Mouse (Mus musculus) hindbrain, embryonic 13.5 days (tissue): ENCODE data around the gene Dmrt1. TPM values are rescaled to one million over a fixed set of nuclear protein-coding genes. Genes with fewer than 3 reads are reported as not detected.

Experiments used
- ATAC-seq: fragments of 200-750 bp; cut with Nextera tagmentation; 2 replicates; pipeline ENCODE4 v1.8.0; 2017; ENCODE audit warnings: moderate TSS enrichment; ENCODE audit not compliant: low FRiP score
- H3K27ac ChIP-seq: fragments of 300-500 bp; sonication (generic); 2 replicates; pipeline ENCODE4 v1.5.1; 2015; ENCODE audit warnings: inconsistent platforms, mild to moderate bottlenecking, moderate library complexity
- H3K27me3 ChIP-seq: fragments of 300-500 bp; sonication (generic); 2 replicates; pipeline ENCODE4 v1.6.1; 2015; ENCODE audit warnings: mild to moderate bottlenecking, inconsistent platforms
- H3K36me3 ChIP-seq: fragments of 300-500 bp; sonication (generic); 2 replicates; pipeline ENCODE4 v1.6.1; 2015; ENCODE audit warnings: mild to moderate bottlenecking, inconsistent platforms
- H3K4me1 ChIP-seq: fragments of 300-500 bp; sonication (generic); replicated peaks from 2 replicates; pipeline ENCODE4 v1.6.1; 2015; ENCODE audit warnings: inconsistent platforms
- H3K4me2 ChIP-seq: fragments of 300-500 bp; sonication (generic); 2 replicates; pipeline ENCODE4 v1.6.1; 2015; ENCODE audit warnings: inconsistent platforms, mild to moderate bottlenecking, moderate library complexity
- H3K4me3 ChIP-seq: fragments of 300-500 bp; sonication (generic); 2 replicates; pipeline ENCODE4 v1.5.1; 2015; ENCODE audit warnings: mild to moderate bottlenecking, inconsistent platforms
- H3K9ac ChIP-seq: fragments of 300-500 bp; sonication (generic); 2 replicates; pipeline ENCODE4 v1.6.1; 2015; ENCODE audit warnings: mild to moderate bottlenecking, inconsistent platforms
- H3K9me3 ChIP-seq: fragments of 300-500 bp; sonication (generic); 2 replicates; pipeline ENCODE4 v1.6.1; 2016; ENCODE audit warnings: inconsistent platforms
- WGBS: fragments of 180-500 bp; shearing (Covaris S2); methylation state at CpG from one replicate; pipeline ENCODE4 v1.1.7; 2015; 5-methylcytosine and 5-hydroxymethylcytosine counted together
- polyA plus RNA-seq: library from polyadenylated mRNA; unstranded; fragments of >200 nt; fragmentation: Nextera tagmentation; extraction: Ambion mirVana; gene quantifications from 2 replicates; pipeline ENCODE4 v1.2.1, GENCODE M21; 2015

The Dmrt1 gene
- polyA plus RNA-seq, 1 experiment from 2014 or later: not detected

DNA sequence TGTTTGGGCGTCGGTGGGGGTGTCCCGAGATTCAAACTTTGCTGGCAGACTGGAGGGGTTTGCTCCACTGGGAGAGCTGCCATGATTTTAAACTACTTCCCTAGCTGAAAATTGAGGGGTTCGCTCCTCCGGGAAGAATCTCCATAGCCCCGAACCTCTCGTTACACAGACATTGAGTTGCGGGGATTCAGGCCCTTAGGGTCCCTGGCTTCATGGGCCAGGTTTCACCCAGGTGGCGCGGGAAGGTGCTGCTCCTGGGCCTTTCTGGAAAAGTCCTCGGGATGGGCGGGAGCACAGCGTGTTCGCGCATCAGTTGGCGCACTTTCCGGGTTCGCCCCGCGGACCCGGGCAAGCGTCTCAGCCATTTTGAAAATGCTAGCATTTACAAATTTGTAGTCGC, 1.2 kb downstream of the Dmrt1 start:
- Histone ChIP-seq H3K27ac (no peak overlapping the region), H3K4me3 (peak overlapping the region; percentile 31; the same call in 1 of the 2 replicates), H3K4me1 (peaks cover 18% of the 10 kb centered on the region), H3K9me3 (no peaks in the 10 kb centered on the region), H3K36me3 (no peaks in the 10 kb centered on the region), H3K9ac (no peak overlapping the region), H3K27me3 (peaks cover 79% of the 10 kb centered on the region), H3K4me2 (peak overlapping the region; percentile 46)
- ATAC-seq: 0 out of 2 replicates have a peak, but pooled peaks have one; percentile 32
- 4% methylated on average over 23 of the region's 23 CpGs for WGBS

DNA sequence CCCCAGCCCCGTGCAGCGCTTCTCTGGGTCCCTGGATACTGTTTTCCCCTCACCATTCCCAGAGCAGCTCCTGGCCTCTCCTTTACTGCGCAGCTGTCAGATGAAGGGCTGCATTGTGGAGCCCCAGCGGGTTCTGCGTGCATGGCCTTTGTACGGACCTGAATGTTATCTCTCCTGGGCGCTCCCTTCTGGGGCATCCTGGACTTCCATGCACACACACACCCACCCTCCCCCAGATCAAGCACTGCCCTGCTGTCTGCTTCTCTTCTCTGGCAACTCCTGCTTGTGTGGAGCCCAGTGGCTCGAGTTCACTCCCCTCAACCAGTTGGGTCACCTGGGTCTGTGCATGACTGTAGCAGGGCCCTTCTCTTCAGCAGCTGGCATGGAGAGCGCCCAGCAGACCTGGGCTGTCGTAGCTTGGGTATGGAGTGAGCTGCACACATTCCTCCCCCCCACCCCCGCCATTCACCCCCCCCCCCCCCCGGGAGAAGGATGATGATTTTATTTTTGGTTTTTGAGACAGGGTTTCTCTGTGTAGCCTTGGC, 9.6 kb downstream of the Dmrt1 start:
- no peaks in the 10 kb centered on the region for H3K9me3 ChIP-seq
- H3K4me2 ChIP-seq: no peak overlapping the region
- no peaks in the 10 kb centered on the region for H3K36me3 ChIP-seq
- H3K27me3 ChIP-seq: peaks cover 26% of the 10 kb centered on the region
- WGBS: 27% methylated on average over 11 of the region's 12 CpGs
- no peak overlapping the region for H3K27ac ChIP-seq
- no peak overlapping the region for H3K9ac ChIP-seq
- H3K4me1 ChIP-seq: no peaks in the 10 kb centered on the region
- H3K4me3 ChIP-seq: no peak overlapping the region
- ATAC-seq: no peak

DNA sequence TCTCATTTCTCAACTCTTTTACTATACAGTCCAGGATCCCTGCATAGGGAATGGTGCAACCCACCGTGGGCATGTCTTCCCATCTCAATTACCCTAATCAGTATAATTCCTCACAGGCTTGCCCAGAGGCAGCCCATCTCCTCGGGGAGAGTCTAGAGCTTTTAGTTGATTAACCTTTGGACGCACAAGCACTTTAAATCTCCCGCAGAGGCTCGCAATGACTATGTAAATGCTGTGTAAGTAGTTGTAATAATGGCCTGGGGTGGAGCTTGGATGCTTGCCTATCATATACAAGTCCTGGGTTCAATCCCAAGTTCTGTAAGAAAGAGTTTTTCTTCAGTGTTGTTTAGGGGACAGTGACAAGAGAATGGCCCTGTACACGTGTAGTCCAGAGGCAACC, 18.7 kb downstream of the Dmrt1 start:
- 72% methylated on average over 6 of the region's 6 CpGs for WGBS

DNA sequence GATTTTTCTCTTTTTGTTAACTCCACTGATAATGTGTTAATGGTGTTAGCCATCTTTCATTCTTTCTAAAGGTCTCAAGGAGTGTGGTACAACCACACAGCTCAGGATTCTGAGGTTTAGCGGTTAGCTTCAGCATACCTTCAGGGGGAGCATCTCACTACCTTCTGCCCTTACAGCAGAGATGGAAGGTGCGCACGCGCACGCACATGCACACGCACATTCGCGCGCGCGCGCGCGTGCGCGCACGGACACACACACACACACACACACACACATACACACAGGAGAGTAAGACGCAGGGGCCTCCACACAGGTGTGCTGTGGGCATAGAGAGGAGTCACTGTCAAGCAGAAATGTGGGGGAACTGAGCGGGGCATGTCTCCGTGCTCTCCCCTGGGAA, 20.3 kb downstream of the Dmrt1 start:
- no peak overlapping the region for H3K27ac ChIP-seq
- no peak overlapping the region for H3K4me2 ChIP-seq
- no peaks in the 10 kb centered on the region for H3K27me3 ChIP-seq
- no peak overlapping the region for H3K9ac ChIP-seq
- H3K4me3 ChIP-seq: no peak overlapping the region
- no peaks in the 10 kb centered on the region for H3K9me3 ChIP-seq
- no peaks in the 10 kb centered on the region for H3K4me1 ChIP-seq
- 97% methylated on average over 20 of the region's 20 CpGs for WGBS
- no peak for ATAC-seq
- H3K36me3 ChIP-seq: no peaks in the 10 kb centered on the region

More for the DNA sequence above, 18.7 kb downstream of the Dmrt1 start:
- no peak overlapping the region for H3K27ac ChIP-seq
- H3K9me3 ChIP-seq: no peaks in the 10 kb centered on the region
- H3K4me3 ChIP-seq: no peak overlapping the region
- no peaks in the 10 kb centered on the region for H3K36me3 ChIP-seq
- no peaks in the 10 kb centered on the region for H3K4me1 ChIP-seq
- no peak overlapping the region for H3K4me2 ChIP-seq
- no peaks in the 10 kb centered on the region for H3K27me3 ChIP-seq
- H3K9ac ChIP-seq: no peak overlapping the region
- no peak for ATAC-seq

DNA sequence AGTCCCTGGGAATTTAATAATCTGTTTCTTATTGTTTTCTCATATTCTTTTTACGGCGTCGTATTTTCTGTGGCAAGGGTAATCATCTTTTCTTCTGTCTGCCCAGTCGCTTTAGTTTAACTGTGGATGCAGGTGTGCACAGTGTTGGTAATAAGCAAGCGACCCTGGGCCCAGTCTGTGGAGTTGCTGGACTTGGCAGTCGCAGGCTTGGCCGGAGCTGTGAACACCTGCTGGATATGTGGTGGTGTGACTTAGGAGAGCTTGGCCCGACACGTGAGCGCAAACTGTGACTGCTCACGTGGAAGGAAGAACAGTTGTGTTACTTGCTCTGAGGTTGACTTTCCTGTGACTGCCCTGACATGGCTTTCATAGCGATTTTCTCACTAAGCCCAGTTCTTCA, 24.3 kb downstream of the Dmrt1 start:
- no peak for ATAC-seq
- no peak overlapping the region for H3K4me2 ChIP-seq
- no peaks in the 10 kb centered on the region for H3K36me3 ChIP-seq
- 86% methylated on average over 12 of the region's 12 CpGs for WGBS
- no peak overlapping the region for H3K27ac ChIP-seq
- no peaks in the 10 kb centered on the region for H3K27me3 ChIP-seq
- H3K9ac ChIP-seq: no peak overlapping the region
- H3K4me1 ChIP-seq: no peaks in the 10 kb centered on the region
- H3K4me3 ChIP-seq: no peak overlapping the region
- peaks cover 11% of the 10 kb centered on the region for H3K9me3 ChIP-seq

DNA sequence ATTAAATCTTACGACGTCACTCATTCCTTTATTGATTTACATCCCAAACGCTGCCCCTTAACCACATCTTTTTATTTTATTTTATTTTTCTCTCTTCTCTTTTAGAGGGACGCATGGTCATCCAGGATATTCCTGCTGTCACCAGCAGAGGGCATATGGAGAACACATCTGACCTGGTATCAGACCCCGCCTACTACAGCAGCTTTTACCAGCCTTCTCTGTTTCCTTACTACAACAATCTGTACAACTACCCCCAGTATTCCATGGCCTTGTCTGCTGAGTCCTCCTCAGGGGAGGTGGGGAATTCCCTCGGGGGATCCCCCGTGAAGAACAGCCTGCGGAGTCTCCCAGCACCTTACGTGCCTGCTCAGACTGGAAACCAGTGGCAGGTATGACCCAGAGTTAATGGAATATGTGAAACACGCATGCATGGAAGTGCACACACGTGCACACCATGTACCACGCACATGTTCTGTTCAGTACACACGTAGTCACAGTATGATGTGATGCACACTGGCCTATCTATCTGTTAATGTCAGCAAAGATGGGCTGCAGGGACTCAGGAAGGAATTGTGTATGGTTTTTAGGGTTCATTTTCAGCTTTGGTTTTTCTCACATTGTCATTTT, 40.4 kb downstream of the Dmrt1 start:
- Histone ChIP-seq H3K9me3 (no peaks in the 10 kb centered on the region), H3K27me3 (peaks cover 6% of the 10 kb centered on the region; the same call in 1 of the 2 replicates), H3K27ac (no peak overlapping the region), H3K36me3 (no peaks in the 10 kb centered on the region), H3K9ac (no peak overlapping the region), H3K4me1 (no peaks in the 10 kb centered on the region), H3K4me3 (no peak overlapping the region), H3K4me2 (no peak overlapping the region)
- 37% methylated on average over 13 of the region's 13 CpGs for WGBS
- ATAC-seq: peak; percentile 83

DNA sequence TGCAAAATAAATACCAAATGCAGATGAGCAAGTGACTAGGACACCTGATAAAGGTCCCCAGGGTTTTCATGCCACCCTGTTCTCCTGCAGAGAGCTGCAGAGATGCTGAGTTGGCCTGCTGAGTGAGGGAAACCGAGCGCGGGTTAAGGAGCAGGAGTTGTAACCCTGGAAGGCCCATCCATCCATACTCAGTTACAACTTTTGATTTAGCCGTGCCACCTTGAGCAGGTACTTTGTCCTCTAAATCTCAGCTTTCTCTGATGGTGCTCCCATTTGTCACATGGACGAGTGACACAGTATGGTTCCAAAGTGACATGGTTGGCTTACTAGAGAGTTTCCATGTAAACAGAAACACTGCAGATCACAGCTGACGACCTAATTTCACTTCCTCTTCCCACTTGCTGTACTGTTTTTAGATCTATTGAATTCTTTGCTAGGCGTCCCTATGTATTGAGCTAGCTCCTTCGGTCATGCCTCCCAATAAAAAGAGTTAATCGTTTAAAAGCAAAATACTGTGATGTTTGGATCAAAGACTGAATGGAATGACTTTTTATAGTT, 41.7 kb downstream of the Dmrt1 start:
- Histone ChIP-seq H3K9me3 (no peaks in the 10 kb centered on the region), H3K9ac (no peak overlapping the region), H3K4me1 (no peaks in the 10 kb centered on the region), H3K36me3 (no peaks in the 10 kb centered on the region), H3K4me2 (no peak overlapping the region), H3K4me3 (no peak overlapping the region), H3K27ac (no peak overlapping the region), H3K27me3 (peaks cover 6% of the 10 kb centered on the region; the same call in 1 of the 2 replicates)
- ATAC-seq: no peak
- WGBS: 77% methylated on average over 9 of the region's 9 CpGs

DNA sequence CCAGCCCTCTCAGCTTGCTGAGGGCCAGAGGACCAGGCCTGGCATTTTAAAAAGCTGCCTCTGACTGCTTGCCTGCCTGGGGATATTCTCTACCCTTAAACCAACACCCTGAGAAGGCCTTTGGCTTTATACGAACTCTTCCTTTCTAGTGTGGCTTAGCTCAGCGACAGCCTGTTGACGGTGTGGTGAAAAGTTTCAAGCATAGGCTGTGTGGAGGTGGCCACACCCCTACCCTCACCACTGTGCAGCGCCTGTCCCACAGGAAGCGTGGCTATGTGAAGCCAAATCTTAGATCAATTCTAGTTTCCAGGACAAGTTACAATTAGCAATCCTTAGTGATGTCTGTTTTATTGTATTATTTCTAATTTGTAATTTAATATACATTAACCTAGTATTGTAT, 44.9 kb downstream of the Dmrt1 start:
- no peaks in the 10 kb centered on the region for H3K27me3 ChIP-seq
- ATAC-seq: no peak
- no peak overlapping the region for H3K4me2 ChIP-seq
- H3K9ac ChIP-seq: no peak overlapping the region
- WGBS: 84% methylated on average over 5 of the region's 5 CpGs
- no peak overlapping the region for H3K4me3 ChIP-seq
- no peaks in the 10 kb centered on the region for H3K36me3 ChIP-seq
- H3K27ac ChIP-seq: no peak overlapping the region
- no peaks in the 10 kb centered on the region for H3K9me3 ChIP-seq
- no peaks in the 10 kb centered on the region for H3K4me1 ChIP-seq

DNA sequence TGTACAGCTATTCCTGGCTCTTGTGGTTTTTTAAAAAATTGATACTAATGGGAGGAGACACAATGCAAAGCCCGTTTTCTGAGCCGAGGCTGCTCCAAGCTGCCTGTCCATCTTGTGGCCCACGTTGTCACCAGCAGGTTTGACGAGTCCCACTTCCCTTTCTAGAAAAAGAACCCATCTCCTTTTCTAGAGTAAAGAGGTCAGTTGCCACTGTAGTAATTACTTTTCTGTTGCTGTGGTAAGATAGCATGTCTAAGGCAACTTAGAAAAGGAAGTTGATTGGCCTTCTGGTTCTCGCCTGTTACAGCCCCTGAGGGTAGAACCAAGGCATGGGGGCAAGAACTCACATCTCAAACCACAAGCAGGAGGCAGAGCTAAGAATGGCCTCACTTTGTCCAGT, 45.6 kb downstream of the Dmrt1 start:
- no peak overlapping the region for H3K4me2 ChIP-seq
- no peak overlapping the region for H3K9ac ChIP-seq
- no peaks in the 10 kb centered on the region for H3K36me3 ChIP-seq
- no peaks in the 10 kb centered on the region for H3K27me3 ChIP-seq
- H3K4me3 ChIP-seq: no peak overlapping the region
- no peaks in the 10 kb centered on the region for H3K4me1 ChIP-seq
- ATAC-seq: no peak
- WGBS: 84% methylated on average over 5 of the region's 5 CpGs
- no peaks in the 10 kb centered on the region for H3K9me3 ChIP-seq
- no peak overlapping the region for H3K27ac ChIP-seq

DNA sequence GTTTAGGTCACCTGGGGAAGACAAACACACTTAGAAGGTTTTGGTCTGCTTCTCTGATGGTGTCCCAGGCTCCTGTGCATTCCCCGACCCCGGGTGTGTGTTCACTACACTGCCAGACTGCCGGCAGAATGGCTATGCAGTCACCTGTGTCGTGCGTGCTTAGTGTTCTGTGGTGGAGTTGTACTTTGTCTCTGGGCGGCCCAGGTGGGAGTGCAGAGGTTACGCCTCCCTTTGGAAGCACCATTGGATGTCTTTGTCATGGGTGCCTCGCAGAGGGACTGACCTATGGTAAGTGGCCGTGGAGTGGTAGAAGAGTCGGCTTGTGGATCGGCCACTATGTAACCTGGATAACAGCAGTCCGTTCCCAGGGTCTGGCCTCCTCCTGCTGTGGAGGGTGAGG, 59.0 kb downstream of the Dmrt1 start:
- H3K4me2 ChIP-seq: no peak overlapping the region
- H3K27me3 ChIP-seq: peaks cover 20% of the 10 kb centered on the region
- no peak overlapping the region for H3K27ac ChIP-seq
- H3K36me3 ChIP-seq: no peaks in the 10 kb centered on the region
- 79% methylated on average over 12 of the region's 12 CpGs for WGBS
- H3K9me3 ChIP-seq: 0 out of 2 replicates have a peak, but pooled peaks cover 4% of the 10 kb centered on the region
- H3K4me3 ChIP-seq: no peak overlapping the region
- no peak overlapping the region for H3K9ac ChIP-seq
- H3K4me1 ChIP-seq: no peaks in the 10 kb centered on the region
- no peak for ATAC-seq

DNA sequence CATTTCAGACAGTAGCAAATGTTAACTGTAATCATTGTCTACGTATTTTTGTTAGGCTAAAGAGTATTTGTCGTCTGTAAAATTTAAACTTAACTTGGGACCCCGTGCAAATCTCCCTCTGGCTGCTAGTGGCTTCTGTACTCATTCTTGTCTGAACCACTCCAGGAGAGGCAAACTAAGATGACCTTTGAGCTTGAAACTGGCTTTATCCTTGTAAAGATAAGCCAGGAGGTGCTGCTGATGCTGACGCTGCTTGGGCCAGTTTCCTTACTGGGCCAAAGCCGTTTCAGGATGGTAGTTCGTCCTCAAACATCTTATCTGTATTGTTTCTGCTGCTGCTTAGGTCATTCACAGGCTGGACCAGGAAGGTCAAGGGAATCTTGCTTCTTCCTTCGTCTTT, 64.4 kb downstream of the Dmrt1 start:
- H3K9ac ChIP-seq: no peak overlapping the region
- H3K27me3 ChIP-seq: peaks cover 61% of the 10 kb centered on the region
- H3K9me3 ChIP-seq: no peaks in the 10 kb centered on the region
- H3K4me3 ChIP-seq: no peak overlapping the region
- no peaks in the 10 kb centered on the region for H3K36me3 ChIP-seq
- no peak overlapping the region for H3K27ac ChIP-seq
- WGBS: 91% methylated on average over 7 of the region's 7 CpGs
- no peak for ATAC-seq
- peaks cover 2% of the 10 kb centered on the region; the same call in 1 of the 2 replicates for H3K4me1 ChIP-seq
- H3K4me2 ChIP-seq: no peak overlapping the region

DNA sequence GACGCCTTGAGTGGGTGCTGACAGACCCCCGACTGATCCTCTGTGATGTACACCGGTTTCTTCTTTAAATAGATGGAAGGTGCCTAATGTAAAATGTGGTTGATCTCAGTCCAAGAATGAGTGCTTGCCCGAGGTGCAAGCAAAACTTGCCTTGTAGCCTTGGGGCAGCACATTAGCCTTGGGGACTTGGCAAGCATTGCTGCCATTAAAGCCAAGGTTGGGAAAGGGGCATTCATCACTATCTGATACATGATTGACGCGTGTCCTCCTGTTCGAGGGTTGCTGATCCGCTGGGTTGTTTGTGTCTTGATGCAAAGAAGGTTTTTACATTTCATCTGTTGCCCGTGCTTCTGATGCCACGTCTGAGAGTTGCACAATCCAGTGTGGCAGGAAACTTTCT, 69.0 kb downstream of the Dmrt1 start:
- Histone ChIP-seq H3K27ac (no peak overlapping the region), H3K4me3 (no peak overlapping the region), H3K4me2 (no peak overlapping the region), H3K9ac (no peak overlapping the region), H3K27me3 (peaks cover 81% of the 10 kb centered on the region), H3K4me1 (peaks cover 11% of the 10 kb centered on the region), H3K36me3 (no peaks in the 10 kb centered on the region), H3K9me3 (no peaks in the 10 kb centered on the region)
- 54% methylated on average over 10 of the region's 10 CpGs for WGBS
- ATAC-seq: no peak
